Mouse (Mus musculus): ENCODE measurements around the gene Srbd1.
A peak's percentile ranks its signal among the peaks of the same experiment; 100 is the strongest.

The Srbd1 gene

GRCm38 (mm10) chr17:85985131-85985530 lies 159.8 kb downstream of the Srbd1 start:
- no peak for DNase-seq (ENCODE audit: low spot score in 2 of 2)

DNA sequence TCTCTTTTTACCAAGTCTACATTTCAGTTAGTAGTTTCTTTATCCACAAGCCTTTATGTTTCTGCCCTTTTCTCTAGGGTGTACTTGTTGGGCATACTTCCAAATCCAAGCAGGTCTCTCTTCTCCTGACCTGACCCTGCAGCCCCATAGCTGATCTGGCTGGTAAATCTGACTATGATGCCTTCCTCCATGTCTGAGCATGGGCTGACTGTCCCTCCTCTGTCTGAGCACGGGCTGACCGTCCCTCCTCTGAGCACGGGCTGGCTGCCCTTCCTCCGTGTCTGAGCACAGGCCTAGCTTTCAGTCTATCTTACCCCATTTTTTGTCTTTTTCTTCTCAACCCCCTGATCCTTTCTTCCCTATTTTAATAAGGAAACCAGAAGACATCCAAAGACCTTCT lies 162.7 kb downstream of the Srbd1 start:
- no peak for DNase-seq (ENCODE audit: low spot score in 2 of 2)

GRCm38 (mm10) chr17:85981869-85982268 lies 163.1 kb downstream of the Srbd1 start:
- no peak for DNase-seq (ENCODE audit: low spot score in 2 of 2)

GRCm38 (mm10) chr17:85978876-85979275 lies 166.1 kb downstream of the Srbd1 start:
- no peak for DNase-seq (ENCODE audit: low spot score in 2 of 2)

DNA sequence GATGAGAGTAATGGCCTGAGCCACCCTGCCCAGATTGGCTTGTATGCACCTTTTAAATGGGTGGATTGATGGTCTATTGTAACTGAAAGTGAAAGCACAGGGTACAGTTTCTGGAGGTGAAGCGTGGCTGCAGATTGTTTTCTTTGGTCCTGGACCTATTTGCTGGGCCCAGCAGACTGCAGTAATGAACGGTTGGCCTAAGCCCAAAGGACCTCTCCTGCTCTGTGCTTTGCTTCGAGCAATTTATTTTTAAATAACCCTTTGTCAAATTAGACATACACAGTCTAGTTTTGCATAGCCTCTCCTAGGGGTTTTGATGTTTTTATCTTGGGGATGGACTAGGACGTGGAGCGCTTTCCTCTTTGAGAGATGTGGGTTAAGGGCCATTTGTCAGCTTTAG lies 169.9 kb downstream of the Srbd1 start:
- DNase-seq (ENCODE audit: low spot score in 2 of 2), result no peak

DNA sequence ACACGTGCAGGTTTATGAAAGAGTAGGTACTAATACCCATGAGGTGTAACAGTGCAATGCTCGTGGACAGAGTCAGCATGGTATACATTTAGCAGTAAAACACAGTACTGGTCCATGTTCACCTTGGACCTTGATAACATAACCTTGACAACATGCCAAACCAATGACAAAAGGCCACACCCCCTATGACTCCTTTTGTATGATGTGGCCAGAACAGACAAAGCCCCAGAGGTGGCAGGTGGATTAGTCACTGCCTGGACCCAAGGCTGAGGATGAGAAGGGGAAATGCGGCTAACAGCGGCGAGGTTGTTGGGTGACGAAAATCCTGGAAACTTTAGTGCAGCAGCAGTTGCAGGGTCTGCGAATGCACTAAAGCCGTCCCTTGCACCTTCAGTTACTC lies 170.4 kb downstream of the Srbd1 start:
- no peak for DNase-seq (ENCODE audit: low spot score in 2 of 2)

GRCm38 (mm10) chr17:85971120-85971519 lies 173.9 kb downstream of the Srbd1 start:
- DNase-seq (ENCODE audit: low spot score in 2 of 2), result no peak

- no peak for DNase-seq (ENCODE audit: low spot score in 2 of 2)
Measured at GRCm38 (mm10) chr17:85961653-85962052, 183.3 kb downstream of the Srbd1 start.

DNA sequence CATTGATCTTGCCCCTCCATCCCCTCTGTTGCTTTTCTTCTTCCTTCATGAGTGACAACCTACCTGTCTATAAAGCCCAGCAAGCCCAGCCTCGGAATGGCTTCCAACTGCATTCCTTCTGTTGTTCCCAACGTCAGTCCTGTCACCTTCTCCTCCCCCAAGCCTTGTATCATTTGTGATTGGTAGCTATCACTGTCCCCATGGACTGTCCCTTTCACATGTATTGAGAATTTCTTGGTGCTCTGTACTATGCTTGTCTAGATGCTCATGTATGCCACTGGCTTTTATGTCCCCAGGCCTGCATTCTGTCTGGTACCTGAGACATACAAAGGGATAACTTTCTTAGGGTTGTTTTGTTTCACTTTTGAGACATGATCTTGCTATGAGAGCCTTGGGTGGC lies 193.2 kb downstream of the Srbd1 start:
- DNase-seq (ENCODE audit: low spot score in 2 of 2), result no peak

DNA sequence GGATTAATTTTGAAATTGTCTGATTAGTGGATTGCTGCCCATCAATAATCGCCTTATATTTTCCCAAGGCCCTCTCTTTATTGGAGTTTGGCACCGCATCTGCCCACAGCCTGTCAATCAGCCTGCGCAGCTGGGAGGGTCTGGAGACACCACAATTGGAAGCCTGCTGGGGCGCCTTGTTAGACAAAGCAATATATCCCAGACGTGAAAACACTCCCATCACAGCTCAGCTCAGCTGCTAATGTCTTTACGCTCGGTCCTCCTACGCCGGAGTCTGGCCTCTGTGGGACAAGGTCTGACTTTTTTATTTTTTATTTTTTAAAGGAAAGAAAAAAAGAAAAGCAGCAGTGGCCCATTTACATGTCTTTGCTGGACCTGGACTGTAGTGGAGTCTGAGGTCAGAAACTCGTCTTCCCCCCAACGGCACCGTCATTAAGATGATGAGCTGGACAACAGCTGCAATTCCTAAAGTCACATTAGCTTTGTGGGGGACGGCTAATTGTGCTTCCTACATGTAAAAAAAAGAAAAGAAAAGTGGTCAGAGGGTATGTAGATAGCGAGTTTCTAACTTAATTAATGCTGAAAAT lies 195.0 kb downstream of the Srbd1 start:
- DNase-seq (ENCODE audit: low spot score in 2 of 2), result no peak

GRCm38 (mm10) chr17:85948911-85949909 lies 195.8 kb downstream of the Srbd1 start:
- peak; percentile 11 to 42 for DNase-seq (ENCODE audit: low spot score in 2 of 2)

DNA sequence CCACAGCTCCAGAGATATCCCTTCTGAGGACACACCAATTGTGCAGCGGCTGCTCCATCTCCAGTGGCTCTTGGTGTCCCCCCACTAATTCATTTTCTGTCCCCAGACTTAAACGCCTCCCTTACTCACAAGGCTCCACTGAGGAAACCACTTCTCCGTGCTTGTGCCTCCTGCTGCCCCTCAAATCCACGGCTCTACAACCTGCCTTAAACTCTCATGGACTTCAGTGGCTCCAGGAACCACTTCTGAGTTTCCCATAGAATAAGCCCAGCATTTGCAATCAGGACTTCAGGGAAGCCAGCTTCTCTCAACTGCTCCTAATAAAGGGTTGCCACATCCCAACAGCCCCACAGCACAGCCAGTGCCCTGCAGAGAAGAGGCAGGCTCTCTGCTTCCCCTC lies 200.2 kb downstream of the Srbd1 start:
- no peak for DNase-seq (ENCODE audit: low spot score in 2 of 2)

DNA sequence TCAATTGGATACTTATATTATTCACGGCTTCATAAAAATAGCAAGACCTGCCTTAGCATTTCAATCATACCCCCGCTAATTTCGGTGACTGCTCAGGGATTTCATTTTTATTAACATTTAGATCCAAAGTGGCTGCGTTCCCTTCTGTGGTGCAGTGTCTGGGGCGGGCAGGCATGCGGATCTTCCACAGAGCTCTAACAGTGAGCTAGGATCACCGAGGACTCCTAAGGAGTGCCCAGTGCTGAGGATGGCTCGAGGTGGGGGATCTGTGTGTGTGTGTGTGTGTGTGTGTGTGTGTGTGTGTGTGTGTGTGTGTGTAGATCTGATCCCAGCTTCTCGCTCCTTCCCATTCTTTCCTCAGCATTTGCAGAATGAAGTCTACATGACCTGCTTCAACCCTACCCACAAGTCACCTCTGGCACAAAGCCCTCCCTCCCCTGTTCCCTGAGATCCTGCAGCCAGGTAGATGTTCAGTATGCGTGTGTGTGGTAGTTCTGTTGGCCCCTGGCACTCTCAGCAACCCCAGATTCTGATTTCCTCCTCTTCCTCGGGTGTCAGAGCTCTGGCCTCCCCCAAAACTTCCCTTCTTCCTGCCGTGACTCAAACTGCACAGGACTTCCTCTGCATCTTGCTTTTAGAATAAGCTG lies 200.9 kb downstream of the Srbd1 start:
- no peak for DNase-seq (ENCODE audit: low spot score in 2 of 2)

GRCm38 (mm10) chr17:85943551-85943981 lies 201.4 kb downstream of the Srbd1 start:
- no peak for DNase-seq (ENCODE audit: low spot score in 2 of 2)

GRCm38 (mm10) chr17:85943071-85943470 lies 201.9 kb downstream of the Srbd1 start:
- DNase-seq (ENCODE audit: low spot score in 2 of 2), result no peak

GRCm38 (mm10) chr17:85942123-85942522 lies 202.9 kb downstream of the Srbd1 start:
- no peak for DNase-seq (ENCODE audit: low spot score in 2 of 2)

- no peak for DNase-seq (ENCODE audit: low spot score in 2 of 2)
Measured at GRCm38 (mm10) chr17:85941141-85941738, 203.7 kb downstream of the Srbd1 start.

- no peak for DNase-seq (ENCODE audit: low spot score in 2 of 2)
Measured at GRCm38 (mm10) chr17:85937131-85937530, 207.8 kb downstream of the Srbd1 start.

DNA sequence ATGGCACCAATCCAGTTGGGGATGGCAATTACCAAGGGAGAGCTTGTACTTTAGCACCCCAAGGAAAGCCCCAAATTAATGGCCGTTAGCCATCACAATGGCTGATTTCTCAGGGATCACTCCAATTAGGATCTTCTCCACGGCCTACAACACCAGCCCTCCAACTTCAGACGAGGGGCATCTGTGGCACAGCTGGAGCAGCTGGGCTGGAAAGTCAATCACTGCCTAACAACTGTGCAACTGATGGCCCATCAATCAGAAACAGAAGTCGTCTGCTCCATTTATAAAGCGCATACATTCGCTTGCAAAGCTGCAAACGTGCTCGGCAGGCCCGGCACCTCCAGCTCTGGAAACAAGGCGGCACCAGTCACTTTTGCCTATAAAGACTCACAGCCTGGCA lies 209.7 kb downstream of the Srbd1 start:
- no peak for DNase-seq (ENCODE audit: low spot score in 2 of 2)
